Mouse (Mus musculus) ES-Bruce4 (cell line): ENCODE measurements around the gene Mrpl10.

Source experiments
- CTCF ChIP-seq: IDR thresholded peaks from one replicate; pipeline ENCODE4 v1.8.1; 2011; ENCODE audit warnings: low read depth, low read length
- EP300 ChIP-seq: IDR thresholded peaks from 2 replicates; pipeline ENCODE4 v1.6.1; 2011; ENCODE audit warnings: low read depth, low read length; ENCODE audit not compliant: insufficient read depth
- POLR2A ChIP-seq: IDR thresholded peaks from one replicate; pipeline ENCODE4 v1.8.1; 2011; ENCODE audit warnings: low read length; ENCODE audit not compliant: insufficient read depth

GRCm38 (mm10) chr11:97098791-97099190, 57.4 kb downstream of the Mrpl10 start:
- TF ChIP-seq CTCF (no peak), POLR2A (no peak), EP300 (no peak)
